ENCODE assay signal across 8 mouse cellular contexts in genomic region chrX:12134541-12134940, GRCm38 (mm10). TPM values are rescaled to one million over a fixed set of nuclear protein-coding genes. Genes with fewer than 3 reads are reported as not detected.
DNase-seq lines count a peak whose midpoint lies in the region; ATAC-seq and TF ChIP-seq lines count a peak whose summit lies in the region.

No protein-coding gene starts in this region.

- H3K9me3 ChIP-seq in lung, embryonic 16.5 days (ENCODE audit: control insufficient read depth, low read length): no peaks in the 10 kb centered on the region
- no peaks in the 10 kb centered on the region for H3K9me3 ChIP-seq in neural tube, embryonic 15.5 days (replicated peaks)

- H3K4me1 ChIP-seq in heart, adult 2 months (ENCODE audit: control insufficient read depth, insufficient read depth, low read length): peaks cover 6% of the 10 kb centered on the region
- H3K4me1 ChIP-seq in lung, embryonic 16.5 days (replicated peaks; ENCODE audit: control insufficient read depth, insufficient read depth, low read length): peaks cover 30% of the 10 kb centered on the region
- peaks cover 52% of the 10 kb centered on the region for H3K4me1 ChIP-seq in neural tube, embryonic 15.5 days

- 5% methylated on average over 19 of the region's 19 CpGs for WGBS in heart, adult 2 months
- 7% methylated on average over 19 of the region's 19 CpGs for WGBS in lung, embryonic 16.5 days
- 5% methylated on average over 19 of the region's 19 CpGs for WGBS in neural tube, embryonic 15.5 days

- intact Hi-C loops in heart, adult 2 months (cut with DNase I): loop anchor here (2.0 kb wide), 3 partner anchors 44 to 128 kb away; no protein-coding TSS in a partner anchor

- H3K27me3 ChIP-seq in heart, adult 2 months (ENCODE audit: control insufficient read depth, insufficient read depth, low read length): no peaks in the 10 kb centered on the region
- peaks cover 59% of the 10 kb centered on the region for H3K27me3 ChIP-seq in lung, embryonic 16.5 days (ENCODE audit: control insufficient read depth, insufficient read depth, low read depth, low read length)
- H3K27me3 ChIP-seq in neural tube, embryonic 15.5 days (replicated peaks): peaks cover 61% of the 10 kb centered on the region

- no peak; the same call in 1 of the 2 replicates for ATAC-seq in lung, embryonic 16.5 days (ENCODE audit: low read depth)
- ATAC-seq in neural tube, embryonic 15.5 days (ENCODE audit: low FRiP score): no peak

- peak overlapping the region; percentile 82 for H3K27ac ChIP-seq in heart, adult 2 months
- H3K27ac ChIP-seq in lung, embryonic 16.5 days (ENCODE audit: low read length): peak overlapping the region; percentile 88
- peak overlapping the region; percentile 90; the same call in 1 of the 2 replicates for H3K27ac ChIP-seq in neural tube, embryonic 15.5 days (replicated peaks)

- peak overlapping the region; percentile 81 for H3K4me2 ChIP-seq in lung, embryonic 16.5 days (ENCODE audit: low read depth, low read length)
- H3K4me2 ChIP-seq in neural tube, embryonic 15.5 days: peak overlapping the region; percentile 71

- no peak for TF ChIP-seq POLR2A in heart, adult 2 months (IDR thresholded peaks at IDR 0.05; ENCODE audit: insufficient read depth, low read depth, low read length)

- no peaks in the 10 kb centered on the region for H3K79me2 ChIP-seq in heart, adult 2 months (replicated peaks; ENCODE audit: control insufficient read depth, insufficient read depth, low read length)

- peak; percentile 56 for DNase-seq in right cerebral cortex, postnatal 14 days
- DNase-seq in right cerebral cortex, postnatal 36 days (ENCODE audit: low spot score in 2 of 2): no peak
- DNase-seq in cerebellum, postnatal 25 days: peak; percentile 44 to 65
- peak; percentile 77 to 83 for DNase-seq in heart, adult 2 months
- peak; percentile 60 for DNase-seq in kidney, adult 18-20 months
- DNase-seq in urinary bladder, adult 18-20 months (ENCODE audit: low spot score in 2 of 2): no peak

- H3K36me3 ChIP-seq in heart, adult 2 months (ENCODE audit: control insufficient read depth, insufficient read depth, low read length): no peaks in the 10 kb centered on the region
- H3K36me3 ChIP-seq in lung, embryonic 16.5 days (ENCODE audit: control insufficient read depth, insufficient read depth, low read length): no peaks in the 10 kb centered on the region
- H3K36me3 ChIP-seq in neural tube, embryonic 15.5 days: no peaks in the 10 kb centered on the region

- peak overlapping the region; percentile 38; the same call in 1 of the 2 replicates for H3K4me3 ChIP-seq in heart, adult 2 months
- peak overlapping the region; percentile 48; the same call in 1 of the 2 replicates for H3K4me3 ChIP-seq in lung, embryonic 16.5 days (ENCODE audit: low read length)
- peak overlapping the region; percentile 40; the same call in 1 of the 2 replicates for H3K4me3 ChIP-seq in neural tube, embryonic 15.5 days (replicated peaks)

- TF ChIP-seq EP300 in heart, adult 2 months (IDR thresholded peaks at IDR 0.05; ENCODE audit: insufficient read depth, low read depth, low read length): no peak

- peak; percentile 69 for TF ChIP-seq CTCF in heart, adult 2 months (IDR thresholded peaks at IDR 0.05)

- H3K9ac ChIP-seq in heart, adult 2 months (ENCODE audit: low read depth, low read length): peak overlapping the region; percentile 75
- H3K9ac ChIP-seq in lung, embryonic 16.5 days (ENCODE audit: low read length): peak overlapping the region; percentile 70
- H3K9ac ChIP-seq in neural tube, embryonic 15.5 days (replicated peaks): 0 out of 2 replicates have a peak overlapping the region, but pooled peaks have one; percentile 34

RNA-seq across cellular contexts. Expression of gene Bcor, which starts 25.6 kb away (rescaled TPM):
- total RNA-seq in heart, adult 2 months (2021): 10 to 100 TPM; 18.0 to 22.4 TPM
- polyA plus RNA-seq in heart, adult 2 months (2012; rRNA removed): 11.2 and 15.3 TPM in 2 replicates
- polyA plus RNA-seq in lung, embryonic 16.5 days (2015; fragmentation: Nextera tagmentation; extraction: Ambion mirVana): 18.5 and 19.7 TPM in 2 replicates
- polyA plus RNA-seq in neural tube, embryonic 15.5 days (2015; fragmentation: Nextera tagmentation; extraction: Ambion mirVana): 12.2 and 13.8 TPM in 2 replicates

Comparison
In these comparisons a context has a peak if more than half of its experiments do, and no peak if none do; other contexts are left out.
1. DNase-seq: peak in right cerebral cortex, postnatal 14 days (single experiment), cerebellum, postnatal 25 days (2 of 2), heart, adult 2 months (2 of 2) and kidney, adult 18-20 months (single experiment); none in right cerebral cortex, postnatal 36 days (0 of 2) and urinary bladder, adult 18-20 months (0 of 2).
2. Peak in every context shown above with its lines, with median percentiles within 50 percentile points of each other: H3K27ac ChIP-seq, H3K4me3 ChIP-seq and H3K9ac ChIP-seq.